Mouse (Mus musculus): ENCODE data around the gene Eefsec. TPM values are rescaled to one million over a fixed set of nuclear protein-coding genes. Genes with fewer than 3 reads are reported as not detected.
A peak's percentile ranks its signal among the peaks of the same experiment; 100 is the strongest.

Eefsec gene
- polyA plus RNA-seq, 1 experiment from 2014 or later: 31.1 TPM

GRCm38 (mm10) chr6:88409492-88409891, 36.8 kb downstream of the Eefsec start:
- Histone ChIP-seq H3K9ac (no peak overlapping the region), H3K27ac (peak overlapping the region; percentile 42; the same call in 1 of the 2 replicates), H3K4me1 (peaks cover 16% of the 10 kb centered on the region), H3K4me3 (no peak overlapping the region), H3K27me3 (no peaks in the 10 kb centered on the region), H3K9me3 (replicated peaks) (no peaks in the 10 kb centered on the region), H3K4me2 (peak overlapping the region; percentile 24; the same call in 1 of the 2 replicates), H3K36me3 (ENCODE audit: poor library complexity, severe bottlenecking) (no peaks in the 10 kb centered on the region)
- 5% methylated on average over 5 of the region's 5 CpGs for WGBS
- ATAC-seq: peak; percentile 69; the same call in 1 of the 2 replicates

GRCm38 (mm10) chr6:88400451-88400850, 45.9 kb downstream of the Eefsec start:
- Histone ChIP-seq H3K27ac (no peak overlapping the region), H3K4me1 (peaks cover 5% of the 10 kb centered on the region; the same call in 1 of the 2 replicates), H3K4me2 (no peak overlapping the region), H3K4me3 (no peak overlapping the region), H3K27me3 (no peaks in the 10 kb centered on the region), H3K9ac (no peak overlapping the region), H3K9me3 (replicated peaks) (no peaks in the 10 kb centered on the region), H3K36me3 (ENCODE audit: poor library complexity, severe bottlenecking) (no peaks in the 10 kb centered on the region)
- 86% methylated on average over 6 of the region's 6 CpGs for WGBS
- no peak for ATAC-seq

- Histone ChIP-seq H3K27ac (no peak overlapping the region), H3K9ac (no peak overlapping the region), H3K4me3 (no peak overlapping the region), H3K36me3 (ENCODE audit: poor library complexity, severe bottlenecking) (no peaks in the 10 kb centered on the region), H3K27me3 (no peaks in the 10 kb centered on the region), H3K9me3 (replicated peaks) (no peaks in the 10 kb centered on the region), H3K4me1 (peaks cover 14% of the 10 kb centered on the region), H3K4me2 (no peak overlapping the region)
- ATAC-seq: no peak
- 73% methylated on average over 2 of the region's 2 CpGs for WGBS
Measured at GRCm38 (mm10) chr6:88397985-88398384, 48.4 kb downstream of the Eefsec start.

GRCm38 (mm10) chr6:88388946-88389345, 57.4 kb downstream of the Eefsec start:
- no peak overlapping the region for H3K9ac ChIP-seq
- peak overlapping the region; percentile 92 for H3K27ac ChIP-seq
- no peaks in the 10 kb centered on the region for H3K36me3 ChIP-seq (ENCODE audit: poor library complexity, severe bottlenecking)
- WGBS: 67% methylated on average over 5 of the region's 5 CpGs
- peaks cover 35% of the 10 kb centered on the region for H3K4me1 ChIP-seq
- H3K9me3 ChIP-seq (replicated peaks): no peaks in the 10 kb centered on the region
- H3K4me2 ChIP-seq: no peak overlapping the region
- no peaks in the 10 kb centered on the region for H3K27me3 ChIP-seq
- no peak for ATAC-seq
- H3K4me3 ChIP-seq: no peak overlapping the region

GRCm38 (mm10) chr6:88387836-88388724, 58.3 kb downstream of the Eefsec start:
- H3K9ac ChIP-seq: peak overlapping the region; percentile 34; the same call in 1 of the 2 replicates
- peak; percentile 85 for ATAC-seq
- H3K4me2 ChIP-seq: peak overlapping the region; percentile 23; the same call in 1 of the 2 replicates
- no peak overlapping the region for H3K4me3 ChIP-seq
- H3K4me1 ChIP-seq: peaks cover 28% of the 10 kb centered on the region
- no peaks in the 10 kb centered on the region for H3K9me3 ChIP-seq (replicated peaks)
- no peaks in the 10 kb centered on the region for H3K27me3 ChIP-seq
- WGBS: 20% methylated on average over 8 of the region's 8 CpGs
- peak overlapping the region; percentile 92 for H3K27ac ChIP-seq
- no peaks in the 10 kb centered on the region for H3K36me3 ChIP-seq (ENCODE audit: poor library complexity, severe bottlenecking)

GRCm38 (mm10) chr6:88384420-88385053, 61.8 kb downstream of the Eefsec start:
- H3K4me2 ChIP-seq: no peak overlapping the region
- H3K4me1 ChIP-seq: peaks cover 23% of the 10 kb centered on the region
- no peak for ATAC-seq
- no peak overlapping the region for H3K27ac ChIP-seq
- H3K27me3 ChIP-seq: no peaks in the 10 kb centered on the region
- WGBS: 77% methylated on average over 8 of the region's 8 CpGs
- H3K36me3 ChIP-seq (ENCODE audit: poor library complexity, severe bottlenecking): no peaks in the 10 kb centered on the region
- no peak overlapping the region for H3K4me3 ChIP-seq
- no peak overlapping the region for H3K9ac ChIP-seq
- H3K9me3 ChIP-seq (replicated peaks): no peaks in the 10 kb centered on the region

- Histone ChIP-seq H3K9me3 (replicated peaks) (no peaks in the 10 kb centered on the region), H3K27ac (no peak overlapping the region), H3K4me2 (no peak overlapping the region), H3K27me3 (no peaks in the 10 kb centered on the region), H3K9ac (no peak overlapping the region), H3K4me3 (no peak overlapping the region), H3K4me1 (peaks cover 19% of the 10 kb centered on the region), H3K36me3 (ENCODE audit: poor library complexity, severe bottlenecking) (no peaks in the 10 kb centered on the region)
- no peak for ATAC-seq
Measured at GRCm38 (mm10) chr6:88383734-88384133, 62.6 kb downstream of the Eefsec start.

GRCm38 (mm10) chr6:88379756-88380155, 66.6 kb downstream of the Eefsec start:
- Histone ChIP-seq H3K4me1 (no peaks in the 10 kb centered on the region), H3K27ac (no peak overlapping the region), H3K27me3 (no peaks in the 10 kb centered on the region), H3K9me3 (replicated peaks) (no peaks in the 10 kb centered on the region), H3K4me2 (no peak overlapping the region), H3K36me3 (ENCODE audit: poor library complexity, severe bottlenecking) (no peaks in the 10 kb centered on the region), H3K4me3 (no peak overlapping the region), H3K9ac (no peak overlapping the region)
- 52% methylated on average over 3 of the region's 3 CpGs for WGBS
- no peak for ATAC-seq

- Histone ChIP-seq H3K4me3 (no peak overlapping the region), H3K9me3 (replicated peaks) (no peaks in the 10 kb centered on the region), H3K36me3 (ENCODE audit: poor library complexity, severe bottlenecking) (no peaks in the 10 kb centered on the region), H3K4me1 (no peaks in the 10 kb centered on the region), H3K9ac (no peak overlapping the region), H3K4me2 (no peak overlapping the region), H3K27me3 (no peaks in the 10 kb centered on the region), H3K27ac (no peak overlapping the region)
- 95% methylated on average over 1 of the region's 1 CpGs for WGBS
- no peak for ATAC-seq
Measured at GRCm38 (mm10) chr6:88378829-88379228, 67.5 kb downstream of the Eefsec start.

GRCm38 (mm10) chr6:88374247-88374646, 72.1 kb downstream of the Eefsec start:
- 81% methylated on average over 7 of the region's 7 CpGs for WGBS
- Histone ChIP-seq H3K36me3 (ENCODE audit: poor library complexity, severe bottlenecking) (no peaks in the 10 kb centered on the region), H3K9me3 (replicated peaks) (no peaks in the 10 kb centered on the region), H3K9ac (no peak overlapping the region), H3K4me1 (peaks cover 6% of the 10 kb centered on the region), H3K27ac (no peak overlapping the region), H3K4me3 (no peak overlapping the region), H3K27me3 (no peaks in the 10 kb centered on the region), H3K4me2 (no peak overlapping the region)
- no peak for ATAC-seq

- Histone ChIP-seq H3K9ac (0 out of 2 replicates have a peak overlapping the region, but pooled peaks have one; percentile 23), H3K27ac (no peak overlapping the region), H3K4me3 (no peak overlapping the region), H3K9me3 (replicated peaks) (no peaks in the 10 kb centered on the region), H3K27me3 (no peaks in the 10 kb centered on the region), H3K36me3 (ENCODE audit: poor library complexity, severe bottlenecking) (no peaks in the 10 kb centered on the region), H3K4me1 (peaks cover 6% of the 10 kb centered on the region), H3K4me2 (no peak overlapping the region)
- WGBS: 61% methylated on average over 8 of the region's 8 CpGs
- no peak for ATAC-seq
Measured at GRCm38 (mm10) chr6:88369851-88370635, 76.3 kb downstream of the Eefsec start.

All from forebrain, embryonic 13.5 days (tissue).